Mouse (Mus musculus) embryonic fibroblast, embryonic 13.5 days (primary cell): ENCODE measurements at regions not wholly inside any gene's neighbourhood (a gene's known extent, or its start where the extent isn't known, plus 50 kb on each side); places are given as distances from the start of the nearest gene placed in this dataset.

ENCODE experiments used
- H3K27ac ChIP-seq: 2 replicates; pipeline ENCODE4 v1.5.1; 2012; ENCODE audit warnings: low read length, control low read depth, inconsistent platforms; ENCODE audit not compliant: insufficient read depth
- H3K4me1 ChIP-seq: 2 replicates; pipeline ENCODE4 v1.6.1; 2011; ENCODE audit warnings: low read length; ENCODE audit not compliant: control insufficient read depth, insufficient read depth
- H3K4me3 ChIP-seq: 2 replicates; pipeline ENCODE4 v1.5.1; 2011; ENCODE audit warnings: mild to moderate bottlenecking, control low read depth, low read length; ENCODE audit not compliant: insufficient read depth
- CTCF ChIP-seq: IDR thresholded peaks from 2 replicates; pipeline ENCODE4 v1.5.1; 2011; ENCODE audit warnings: mild to moderate bottlenecking, control low read depth, low read length, moderate library complexity, borderline replicate concordance; ENCODE audit not compliant: insufficient read depth
- POLR2A ChIP-seq: IDR thresholded peaks from 2 replicates; pipeline ENCODE4 v1.6.1; 2011; ENCODE audit warnings: low read depth, mild to moderate bottlenecking, control low read depth, low read length, moderate library complexity

- no peak overlapping the region for H3K27ac ChIP-seq
Measured at GRCm38 (mm10) chr10:21535631-21536030, 57.3 kb upstream of the 1700020N01Rik start.

GRCm38 (mm10) chr10:21538481-21538880 lies 54.5 kb upstream of the 1700020N01Rik start:
- Histone ChIP-seq H3K4me3 (no peak overlapping the region), H3K4me1 (no peaks in the 10 kb centered on the region), H3K27ac (no peak overlapping the region)
- TF ChIP-seq CTCF (no peak), POLR2A (no peak)

More at GRCm38 (mm10) chr10:21535631-21536030, 57.3 kb upstream of the 1700020N01Rik start:
- H3K4me1 ChIP-seq: peaks cover 4% of the 10 kb centered on the region
- TF ChIP-seq POLR2A (no peak), CTCF (no peak)
- no peak overlapping the region for H3K4me3 ChIP-seq
